Mouse (Mus musculus) hindbrain, postnatal 0 days (tissue): ENCODE results near the gene Cenps. TPM values are rescaled to one million over a fixed set of nuclear protein-coding genes. Genes with fewer than 3 reads are reported as not detected.
A peak's percentile ranks its signal among the peaks of the same experiment; 100 is the strongest.
"Not testable (repeated sequence)": the region's sequence is repeated elsewhere in the genome, so short reads cannot be mapped to it uniquely, and the experiment has no call there.

Experiments
- ATAC-seq: fragments of 200-750 bp; cut with Nextera tagmentation; 2 replicates; pipeline ENCODE4 v1.8.0; 2017; ENCODE audit warnings: mild to moderate bottlenecking, moderate TSS enrichment, moderate library complexity
- DNase-seq: peaks from one replicate; pipeline ENCODE4 v3.0.0-alpha.2; 2015; ENCODE audit warnings: low spot score
- H3K27ac ChIP-seq: fragments of 300-500 bp; sonication (generic); 2 replicates; pipeline ENCODE4 v1.5.1; 2014; ENCODE audit warnings: mild to moderate bottlenecking
- H3K27me3 ChIP-seq: fragments of 300-500 bp; sonication (generic); 2 replicates; pipeline ENCODE4 v1.6.1; 2014; ENCODE audit warnings: low read length, mixed read lengths; ENCODE audit not compliant: insufficient read depth
- H3K36me3 ChIP-seq: fragments of 300-500 bp; sonication (generic); 2 replicates; pipeline ENCODE4 v1.6.1; 2014; ENCODE audit warnings: low read length, mixed read lengths; ENCODE audit not compliant: insufficient read depth
- H3K4me1 ChIP-seq: fragments of 300-500 bp; sonication (generic); 2 replicates; pipeline ENCODE4 v1.6.1; 2014; ENCODE audit warnings: antibody characterized with exemption, low read length, mixed read lengths; ENCODE audit not compliant: insufficient read depth
- H3K4me2 ChIP-seq: fragments of 300-500 bp; sonication (generic); 2 replicates; pipeline ENCODE4 v1.6.1; 2014; ENCODE audit warnings: low read depth, mild to moderate bottlenecking, low read length, moderate library complexity, mixed read lengths
- H3K4me3 ChIP-seq: fragments of 300-500 bp; sonication (generic); 2 replicates; pipeline ENCODE4 v1.5.1; 2014; ENCODE audit warnings: low read length
- H3K9ac ChIP-seq: fragments of 300-500 bp; sonication (generic); replicated peaks from 2 replicates; pipeline ENCODE4 v1.6.1; 2014; ENCODE audit warnings: mild to moderate bottlenecking, low read length, moderate library complexity, mixed read lengths
- H3K9me3 ChIP-seq: fragments of 300-500 bp; sonication (generic); 2 replicates; pipeline ENCODE4 v1.6.1; 2016; ENCODE audit warnings: low read length, mixed read lengths
- CTCF ChIP-seq: IDR thresholded peaks from 2 replicates; pipeline ENCODE4 v1.5.1; 2016; ENCODE audit warnings: antibody characterized with exemption, control low read depth, low read depth
- WGBS: fragments of 180-500 bp; shearing (Covaris S2); extraction: QIAGEN DNeasy Blood & Tissue Kit; methylation state at CpG from one replicate; pipeline ENCODE4 v1.1.7; 2014; 5-methylcytosine and 5-hydroxymethylcytosine counted together
- polyA plus RNA-seq: library from polyadenylated mRNA; unstranded; fragments of >200 nt; fragmentation: Nextera tagmentation; extraction: Ambion mirVana; gene quantifications from 2 replicates; pipeline ENCODE4 v1.2.1, GENCODE M21; 2015
- total RNA-seq: library from RNA; depleted of rRNA; stranded (reverse); fragments of >200 nt; gene quantifications from 2 replicates; pipeline ENCODE4 v1.2.3, GENCODE M21; 2014

The Cenps gene
- total and polyA plus RNA-seq, 2 experiments from 2014 or later = 6.5 to 17.2 TPM

GRCm38 (mm10) chr4:149126663-149127062 is 10.8 kb downstream of the Cenps start, which contains the start of gene Cort:
Gene Cort, minus strand, starts transcription at chr4:149126763.
- no peaks in the 10 kb centered on the region for H3K36me3 ChIP-seq

GRCm38 (mm10) chr4:149126115-149126509 is 11.3 kb downstream of the Cenps start:
- Histone ChIP-seq H3K4me2 (no peak overlapping the region), H3K27me3 (no peaks in the 10 kb centered on the region), H3K4me1 (no peaks in the 10 kb centered on the region), H3K36me3 (no peaks in the 10 kb centered on the region), H3K27ac (no peak overlapping the region), H3K4me3 (no peak overlapping the region), H3K9ac (no peak overlapping the region), H3K9me3 (no peaks in the 10 kb centered on the region)
- ATAC-seq = no peak
- no peak for TF ChIP-seq CTCF
- 82% methylated on average over 6 of the region's 6 CpGs for WGBS
- no peak for DNase-seq

More at GRCm38 (mm10) chr4:149126663-149127062, 10.8 kb downstream of the Cenps start, which contains the start of gene Cort:
- Histone ChIP-seq H3K4me3 (no peak within 1 kb of the TSS), H3K27ac (no peak within 1 kb of the TSS), H3K4me1 (no peaks in the 10 kb centered on the region), H3K4me2 (no peak within 1 kb of the TSS), H3K9me3 (no peaks in the 10 kb centered on the region), H3K27me3 (no peaks in the 10 kb centered on the region), H3K9ac (no peak within 1 kb of the TSS)
- ATAC-seq (no peak), DNase-seq (no peak)
- WGBS = 82% methylated on average over 11 of the region's 11 CpGs
- no peak for TF ChIP-seq CTCF

- Histone ChIP-seq H3K4me1 (no peaks in the 10 kb centered on the region), H3K9me3 (no peaks in the 10 kb centered on the region), H3K9ac (no peak overlapping the region), H3K36me3 (no peaks in the 10 kb centered on the region), H3K27ac (no peak overlapping the region), H3K4me2 (no peak overlapping the region), H3K4me3 (no peak overlapping the region), H3K27me3 (no peaks in the 10 kb centered on the region)
- ATAC-seq (no peak), DNase-seq (no peak)
- TF ChIP-seq CTCF = no peak
- 41% methylated on average over 11 of the region's 11 CpGs for WGBS
These were observed 11.9 kb downstream of the Cenps start for GRCm38 (mm10) chr4:149125341-149126114.

GRCm38 (mm10) chr4:149123432-149123831 is 14.0 kb downstream of the Cenps start:
- H3K27me3 ChIP-seq = no peaks in the 10 kb centered on the region
- DNase-seq (no peak), ATAC-seq (no peak)
- no peak overlapping the region for H3K4me2 ChIP-seq
- no peaks in the 10 kb centered on the region for H3K4me1 ChIP-seq
- H3K9me3 ChIP-seq = no peaks in the 10 kb centered on the region
- H3K36me3 ChIP-seq = no peaks in the 10 kb centered on the region
- H3K9ac ChIP-seq = no peak overlapping the region
- WGBS = 78% methylated on average over 5 of the region's 5 CpGs
- no peak overlapping the region for H3K4me3 ChIP-seq
- no peak overlapping the region for H3K27ac ChIP-seq
- no peak for TF ChIP-seq CTCF

- DNase-seq, H3K4me3 ChIP-seq, H3K27ac ChIP-seq, H3K4me1 ChIP-seq, H3K36me3 ChIP-seq, ATAC-seq, H3K27me3 ChIP-seq, H3K9me3 ChIP-seq, H3K4me2 ChIP-seq, H3K9ac ChIP-seq: not testable (repeated sequence)
- WGBS = 85% methylated on average over 12 of the region's 12 CpGs
These were observed 17.4 kb downstream of the Cenps start for GRCm38 (mm10) chr4:149119978-149120562.

- DNase-seq (peak; percentile 97), ATAC-seq (peak; percentile 91)
- H3K9ac ChIP-seq = peak within 1 kb of the TSS; percentile 73
- peak within 1 kb of the TSS; percentile 76 for H3K4me2 ChIP-seq
- TF ChIP-seq CTCF = 0 out of 2 replicates have a peak, but pooled peaks have one; percentile 8
- no peaks in the 10 kb centered on the region for H3K27me3 ChIP-seq
- peaks cover 6% of the 10 kb centered on the region; the same call in 1 of the 2 replicates for H3K4me1 ChIP-seq
- H3K4me3 ChIP-seq = peak within 1 kb of the TSS; percentile 72
- 1% methylated on average over 35 of the region's 35 CpGs for WGBS
- peaks cover 15% of the 10 kb centered on the region; the same call in 1 of the 2 replicates for H3K36me3 ChIP-seq
- no peaks in the 10 kb centered on the region for H3K9me3 ChIP-seq
- H3K27ac ChIP-seq = peak within 1 kb of the TSS; percentile 32; the same call in 1 of the 2 replicates
These were observed 33.4 kb downstream of the Cenps start, which contains the start of gene Dffa for GRCm38 (mm10) chr4:149103875-149104561. Gene Dffa, plus strand, starts transcription at chr4:149104146.
